Mouse (Mus musculus) spleen, adult 2 months (tissue): ENCODE data around the gene Erc2.

ENCODE experiments used
- CTCF ChIP-seq: fragments of 200-500 bp; IDR thresholded peaks from 2 replicates; pipeline ENCODE4 v1.5.1; 2011; ENCODE audit warnings: mild to moderate bottlenecking, inconsistent platforms; ENCODE audit not compliant: insufficient read depth, insufficient read length, insufficient replicate concordance; ENCODE audit errors: extremely low read depth
- POLR2A ChIP-seq: fragments of 200-500 bp; IDR thresholded peaks from 2 replicates; pipeline ENCODE4 v1.6.1; 2011; ENCODE audit warnings: low read depth, low read length, inconsistent platforms

- TF ChIP-seq CTCF, result no peak
- no peak for TF ChIP-seq POLR2A
Observed at GRCm38 (mm10) chr14:28508288-28509258, 886.3 kb downstream of the Erc2 start.
